ENCODE assay signal across 10 mouse cellular contexts in the genomic region with DNA sequence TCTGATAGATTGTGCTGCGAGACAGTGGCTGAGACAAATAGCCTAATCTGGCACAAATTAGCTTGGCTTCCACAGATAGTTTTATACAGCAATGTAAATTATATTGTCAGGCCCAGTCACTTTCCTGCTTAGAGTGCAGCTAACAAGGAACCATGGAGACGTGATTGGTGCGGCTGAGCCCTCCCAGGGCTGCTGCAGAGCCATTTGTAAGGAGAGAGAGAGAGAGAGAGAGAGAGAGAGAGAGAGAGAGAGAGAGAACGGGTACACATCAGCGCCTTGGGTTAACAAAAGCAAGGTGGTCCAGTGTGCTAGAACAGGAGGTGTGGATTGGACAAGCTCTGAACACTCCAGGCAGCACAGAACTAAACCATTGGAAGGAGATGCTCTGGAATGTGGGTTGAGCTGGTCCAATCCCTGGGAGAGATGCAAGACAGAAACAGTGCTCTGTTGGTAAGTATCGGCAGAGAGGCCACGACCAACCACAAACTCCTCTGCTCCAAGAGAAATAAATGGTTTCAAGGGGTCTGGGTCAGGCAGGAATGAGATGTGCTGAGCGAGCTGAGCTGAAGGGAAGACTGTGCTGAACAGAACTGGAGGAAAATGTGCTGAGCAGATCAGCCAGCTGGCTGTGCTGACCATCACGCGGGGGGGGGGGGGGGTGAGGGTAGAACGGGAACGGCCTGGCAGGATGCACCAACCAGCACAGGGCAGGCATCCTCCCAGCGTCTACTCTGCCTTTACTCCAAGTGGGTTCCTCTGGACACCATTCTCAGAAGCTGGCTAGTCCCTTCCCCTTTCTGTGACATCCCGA.
DNase-seq lines count a peak whose midpoint lies in the region; ATAC-seq lines count a peak whose summit lies in the region.
"Had no signal": no experiment of that assay in that cellular context is flagged by ENCODE, and none has a peak within 500 bp of the region (broad histone marks: within the 10 kb centered on the region; RNA-seq: fewer than 3 reads in every experiment).

No protein-coding gene starts in this region.

- H3K36me3 ChIP-seq in midbrain, embryonic 12.5 days = no peaks in the 10 kb centered on the region
- no peaks in the 10 kb centered on the region for H3K36me3 ChIP-seq in midbrain, embryonic 11.5 days (ENCODE audit: control insufficient read depth, insufficient read depth, low read length)
- H3K36me3 ChIP-seq in hindbrain, embryonic 14.5 days (replicated peaks; ENCODE audit: control insufficient read depth, insufficient read depth) = no peaks in the 10 kb centered on the region
- no peaks in the 10 kb centered on the region for H3K36me3 ChIP-seq in neural tube, embryonic 12.5 days

- peaks cover 20% of the 10 kb centered on the region; the same call in 1 of the 2 replicates for H3K4me1 ChIP-seq in midbrain, embryonic 12.5 days
- H3K4me1 ChIP-seq in midbrain, embryonic 11.5 days (ENCODE audit: control insufficient read depth, insufficient read depth, low read length) = no peaks in the 10 kb centered on the region
- peaks cover 24% of the 10 kb centered on the region for H3K4me1 ChIP-seq in hindbrain, embryonic 14.5 days (replicated peaks; ENCODE audit: control insufficient read depth, insufficient read depth, low read length)
- peaks cover 26% of the 10 kb centered on the region for H3K4me1 ChIP-seq in neural tube, embryonic 12.5 days

- 0 out of 2 replicates have a peak, but pooled peaks have one; percentile 34 for ATAC-seq in midbrain, embryonic 12.5 days (ENCODE audit: low FRiP score, low read depth)
- ATAC-seq in midbrain, embryonic 11.5 days (ENCODE audit: low FRiP score) = no peak
- ATAC-seq in hindbrain, embryonic 14.5 days (ENCODE audit: low FRiP score) = peak; percentile 75
- ATAC-seq in neural tube, embryonic 12.5 days (ENCODE audit: low FRiP score, low read depth) = peak; percentile 59

- H3K27ac ChIP-seq in midbrain, embryonic 12.5 days (replicated peaks) = peak overlapping the region; percentile 46; the same call in 1 of the 2 replicates
- no peak overlapping the region for H3K27ac ChIP-seq in midbrain, embryonic 11.5 days (ENCODE audit: low read depth, low read length)
- peak overlapping the region; percentile 78 for H3K27ac ChIP-seq in hindbrain, embryonic 14.5 days
- H3K27ac ChIP-seq in neural tube, embryonic 12.5 days = no peak overlapping the region; the same call in 1 of the 2 replicates
- H3K27ac ChIP-seq: left cerebral cortex, adult 2 months had no signal

- H3K4me2 ChIP-seq in midbrain, embryonic 12.5 days (replicated peaks) = no peak overlapping the region
- H3K4me2 ChIP-seq in midbrain, embryonic 11.5 days = no peak overlapping the region
- peak overlapping the region; percentile 24; the same call in 1 of the 2 replicates for H3K4me2 ChIP-seq in hindbrain, embryonic 14.5 days (replicated peaks)
- H3K4me2 ChIP-seq in neural tube, embryonic 12.5 days (replicated peaks) = peak overlapping the region; percentile 34
- H3K4me2 ChIP-seq: heart, embryonic 11.5 days had no signal

- H3K9ac ChIP-seq in midbrain, embryonic 12.5 days (replicated peaks) = no peak overlapping the region
- H3K9ac ChIP-seq in midbrain, embryonic 11.5 days (ENCODE audit: low read length) = no peak overlapping the region
- no peak overlapping the region for H3K9ac ChIP-seq in hindbrain, embryonic 14.5 days
- no peak overlapping the region for H3K9ac ChIP-seq in neural tube, embryonic 12.5 days

- WGBS in midbrain, embryonic 12.5 days = 75% methylated on average over 11 of the region's 14 CpGs
- WGBS in midbrain, embryonic 11.5 days = 72% methylated on average over 13 of the region's 14 CpGs
- 46% methylated on average over 12 of the region's 14 CpGs for WGBS in hindbrain, embryonic 14.5 days
- WGBS in neural tube, embryonic 12.5 days = 46% methylated on average over 14 of the region's 14 CpGs

- DNase-seq in cerebellum, adult 11-12 months = peak; percentile 77
- no peak for DNase-seq in cerebellum, adult 9-10 months
- no peak for DNase-seq in midbrain, embryonic 11.5 days (ENCODE audit: low spot score, missing footprints)
- no peak for DNase-seq in hindbrain, embryonic 14.5 days (ENCODE audit: low spot score)
- no peak for DNase-seq in adrenal gland, postnatal 10 days
- DNase-seq in ovary, postnatal 36 days (ENCODE audit: low spot score) = no peak

- no peaks in the 10 kb centered on the region for H3K9me3 ChIP-seq in midbrain, embryonic 12.5 days
- no peaks in the 10 kb centered on the region for H3K9me3 ChIP-seq in midbrain, embryonic 11.5 days (ENCODE audit: control insufficient read depth, low read length)
- H3K9me3 ChIP-seq in hindbrain, embryonic 14.5 days (ENCODE audit: control insufficient read depth, low read length) = no peaks in the 10 kb centered on the region
- no peaks in the 10 kb centered on the region for H3K9me3 ChIP-seq in neural tube, embryonic 12.5 days

- no peaks in the 10 kb centered on the region for H3K27me3 ChIP-seq in midbrain, embryonic 12.5 days
- no peaks in the 10 kb centered on the region for H3K27me3 ChIP-seq in midbrain, embryonic 11.5 days (ENCODE audit: control insufficient read depth, insufficient read depth, low read length)
- no peaks in the 10 kb centered on the region for H3K27me3 ChIP-seq in hindbrain, embryonic 14.5 days (ENCODE audit: control insufficient read depth, insufficient read depth, low read length)
- H3K27me3 ChIP-seq in neural tube, embryonic 12.5 days (replicated peaks) = 0 out of 2 replicates have a peak, but pooled peaks cover 8% of the 10 kb centered on the region

- H3K4me3 ChIP-seq in midbrain, embryonic 12.5 days = no peak overlapping the region
- no peak overlapping the region for H3K4me3 ChIP-seq in midbrain, embryonic 11.5 days (ENCODE audit: low read depth, low read length)
- no peak overlapping the region for H3K4me3 ChIP-seq in hindbrain, embryonic 14.5 days (replicated peaks; ENCODE audit: low read length)
- H3K4me3 ChIP-seq in neural tube, embryonic 12.5 days = no peak overlapping the region
- H3K4me3 ChIP-seq: left cerebral cortex, adult 2 months had no signal

Comparison
In these comparisons a context has a peak if more than half of its experiments do, and no peak if none do; other contexts are left out.
1. H3K27ac ChIP-seq: peak in midbrain, embryonic 12.5 days (single experiment) and hindbrain, embryonic 14.5 days (single experiment); none in midbrain, embryonic 11.5 days (single experiment) and neural tube, embryonic 12.5 days (single experiment).
2. H3K4me2 ChIP-seq: peak in hindbrain, embryonic 14.5 days (single experiment) and neural tube, embryonic 12.5 days (single experiment); none in midbrain, embryonic 12.5 days (single experiment) and midbrain, embryonic 11.5 days (single experiment).